Comparison of ENCODE assay signal across 8 mouse cellular contexts in the genomic region with DNA sequence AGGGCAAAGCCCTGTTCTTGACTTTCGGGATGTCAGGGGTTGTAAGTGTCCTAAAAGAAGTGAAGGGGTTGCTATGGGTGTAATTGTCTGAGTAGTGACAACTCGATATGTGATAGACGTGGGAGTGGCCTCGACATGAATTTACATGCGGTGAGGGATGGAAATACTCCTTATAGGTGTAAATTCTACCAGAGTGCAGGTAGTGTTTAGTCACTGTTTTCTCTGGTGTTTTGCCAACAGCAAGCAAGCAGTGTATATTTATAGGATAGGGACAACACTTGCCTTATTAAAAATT. TPM values are rescaled to one million over a fixed set of nuclear protein-coding genes. Genes with fewer than 3 reads are reported as not detected.
DNase-seq lines count a peak whose midpoint lies in the region; ATAC-seq lines count a peak whose summit lies in the region.

No protein-coding gene starts in this region.

- ATAC-seq in lung, embryonic 16.5 days (ENCODE audit: low read depth) = peak; percentile 29; the same call in 1 of the 2 replicates
- peak; percentile 32; the same call in 1 of the 2 replicates for ATAC-seq in embryonic facial prominence, embryonic 12.5 days (ENCODE audit: insufficient number of reproducible peaks, insufficient read depth, low FRiP score, low TSS enrichment)
- peak; percentile 42; the same call in 1 of the 2 replicates for ATAC-seq in neural tube, embryonic 14.5 days (ENCODE audit: low read depth)

- peaks cover 14% of the 10 kb centered on the region for H3K4me1 ChIP-seq in lung, embryonic 16.5 days (replicated peaks; ENCODE audit: control insufficient read depth, insufficient read depth, low read length)
- peaks cover 13% of the 10 kb centered on the region for H3K4me1 ChIP-seq in embryonic facial prominence, embryonic 12.5 days
- peaks cover 8% of the 10 kb centered on the region for H3K4me1 ChIP-seq in neural tube, embryonic 14.5 days (ENCODE audit: control insufficient read depth, insufficient read depth, low read length)

- H3K9ac ChIP-seq in lung, embryonic 16.5 days (ENCODE audit: low read length) = peak overlapping the region; percentile 94
- H3K9ac ChIP-seq in embryonic facial prominence, embryonic 12.5 days = peak overlapping the region; percentile 88
- peak overlapping the region; percentile 87 for H3K9ac ChIP-seq in neural tube, embryonic 14.5 days (replicated peaks; ENCODE audit: low read depth, low read length)

- no peak for DNase-seq in lung, postnatal 14 days
- peak; percentile 2 for DNase-seq in large intestine, adult 2 months (ENCODE audit: low read depth, low spot score)
- no peak for DNase-seq in adrenal gland, adult 18-20 months (ENCODE audit: low spot score in 2 of 2)
- DNase-seq in kidney, postnatal 25 days = no peak
- no peak for DNase-seq in spleen, adult 12 weeks (ENCODE audit: low spot score)

- H3K4me3 ChIP-seq in lung, embryonic 16.5 days (ENCODE audit: low read length) = peak overlapping the region; percentile 99
- peak overlapping the region; percentile 99 for H3K4me3 ChIP-seq in embryonic facial prominence, embryonic 12.5 days
- peak overlapping the region; percentile 99 for H3K4me3 ChIP-seq in neural tube, embryonic 14.5 days (ENCODE audit: low read depth, low read length)

- 1% methylated on average over 5 of the region's 5 CpGs for WGBS in lung, embryonic 16.5 days
- whole genome bisulfite sequencing in embryonic facial prominence, embryonic 12.5 days = 4% methylated on average over 5 of the region's 5 CpGs
- WGBS in large intestine, adult 2 months = under 1% methylated on average over 5 of the region's 5 CpGs
- 7% methylated on average over 5 of the region's 5 CpGs for WGBS in neural tube, embryonic 14.5 days

- H3K27ac ChIP-seq in lung, embryonic 16.5 days (ENCODE audit: low read length) = no peak overlapping the region
- no peak overlapping the region for H3K27ac ChIP-seq in embryonic facial prominence, embryonic 12.5 days
- no peak overlapping the region for H3K27ac ChIP-seq in neural tube, embryonic 14.5 days (ENCODE audit: low read depth, low read length)

- peak overlapping the region; percentile 89 for H3K4me2 ChIP-seq in lung, embryonic 16.5 days (ENCODE audit: low read depth, low read length)
- H3K4me2 ChIP-seq in embryonic facial prominence, embryonic 12.5 days (replicated peaks) = peak overlapping the region; percentile 86
- peak overlapping the region; percentile 86 for H3K4me2 ChIP-seq in neural tube, embryonic 14.5 days (ENCODE audit: low read depth, low read length)

- peaks cover 22% of the 10 kb centered on the region for H3K36me3 ChIP-seq in lung, embryonic 16.5 days (ENCODE audit: control insufficient read depth, insufficient read depth, low read length)
- peaks cover 32% of the 10 kb centered on the region for H3K36me3 ChIP-seq in embryonic facial prominence, embryonic 12.5 days
- H3K36me3 ChIP-seq in neural tube, embryonic 14.5 days (ENCODE audit: control insufficient read depth, insufficient read depth, low read length) = peaks cover 26% of the 10 kb centered on the region

- no peaks in the 10 kb centered on the region for H3K27me3 ChIP-seq in lung, embryonic 16.5 days (ENCODE audit: control insufficient read depth, insufficient read depth, low read depth, low read length)
- H3K27me3 ChIP-seq in embryonic facial prominence, embryonic 12.5 days = no peaks in the 10 kb centered on the region
- H3K27me3 ChIP-seq in neural tube, embryonic 14.5 days (ENCODE audit: control insufficient read depth, insufficient read depth, low read length) = no peaks in the 10 kb centered on the region; the same call in 1 of the 2 replicates

- H3K9me3 ChIP-seq in lung, embryonic 16.5 days (ENCODE audit: control insufficient read depth, low read length) = no peaks in the 10 kb centered on the region
- no peaks in the 10 kb centered on the region for H3K9me3 ChIP-seq in embryonic facial prominence, embryonic 12.5 days
- no peaks in the 10 kb centered on the region for H3K9me3 ChIP-seq in neural tube, embryonic 14.5 days (ENCODE audit: control insufficient read depth, low read length)

RNA-seq across cellular contexts. Expression of a gene that starts 43.1 kb away (rescaled TPM):
- polyA plus RNA-seq in lung, embryonic 16.5 days (2015; fragmentation: Nextera tagmentation; extraction: Ambion mirVana) = 70.0 and 72.3 TPM in 2 replicates
- polyA plus RNA-seq in embryonic facial prominence, embryonic 12.5 days (2016; fragmentation: Nextera tagmentation; extraction: Ambion mirVana) = 85.3 and 87.7 TPM in 2 replicates
- 10.1 and 10.2 TPM in 2 replicates for polyA plus RNA-seq in large intestine, adult 2 months (2012; rRNA removed)
- 72.6 and 75.7 TPM in 2 replicates for polyA plus RNA-seq in neural tube, embryonic 14.5 days (2014; fragmentation: Nextera tagmentation; extraction: Ambion mirVana)
- total RNA-seq in adrenal gland, adult 18-20 months (2021) = 10 to 100 TPM; 19.3 to 20.1 TPM

RNA-seq across cellular contexts. Expression of a gene that starts 44.5 kb away (rescaled TPM):
- polyA plus RNA-seq in lung, embryonic 16.5 days (2015; fragmentation: Nextera tagmentation; extraction: Ambion mirVana) = 11.1 and 11.5 TPM in 2 replicates
- 30.3 and 30.8 TPM in 2 replicates for polyA plus RNA-seq in embryonic facial prominence, embryonic 12.5 days (2016; fragmentation: Nextera tagmentation; extraction: Ambion mirVana)
- polyA plus RNA-seq in large intestine, adult 2 months (2012; rRNA removed) = 16.0 and 21.6 TPM in 2 replicates
- polyA plus RNA-seq in neural tube, embryonic 14.5 days (2014; fragmentation: Nextera tagmentation; extraction: Ambion mirVana) = 29.7 and 33.6 TPM in 2 replicates
- total RNA-seq in adrenal gland, adult 18-20 months (2021) = 10 to 100 TPM; 13.4 to 14.5 TPM

RNA-seq across cellular contexts. Expression of a gene that starts 55.1 kb away (rescaled TPM):
- polyA plus RNA-seq in lung, embryonic 16.5 days (2015; fragmentation: Nextera tagmentation; extraction: Ambion mirVana) = 0.10 and 0.19 TPM in 2 replicates
- polyA plus RNA-seq in embryonic facial prominence, embryonic 12.5 days (2016; fragmentation: Nextera tagmentation; extraction: Ambion mirVana) = 0.83 and 0.94 TPM in 2 replicates
- polyA plus RNA-seq in large intestine, adult 2 months (2012; rRNA removed) = 0.12 TPM in 1 of 2 replicates, not detected in the other
- 0.23 and 0.30 TPM in 2 replicates for polyA plus RNA-seq in neural tube, embryonic 14.5 days (2014; fragmentation: Nextera tagmentation; extraction: Ambion mirVana)
- total RNA-seq in adrenal gland, adult 18-20 months (2021) = not detected
